Mouse (Mus musculus): ENCODE results near the gene Zscan22.

DNA sequence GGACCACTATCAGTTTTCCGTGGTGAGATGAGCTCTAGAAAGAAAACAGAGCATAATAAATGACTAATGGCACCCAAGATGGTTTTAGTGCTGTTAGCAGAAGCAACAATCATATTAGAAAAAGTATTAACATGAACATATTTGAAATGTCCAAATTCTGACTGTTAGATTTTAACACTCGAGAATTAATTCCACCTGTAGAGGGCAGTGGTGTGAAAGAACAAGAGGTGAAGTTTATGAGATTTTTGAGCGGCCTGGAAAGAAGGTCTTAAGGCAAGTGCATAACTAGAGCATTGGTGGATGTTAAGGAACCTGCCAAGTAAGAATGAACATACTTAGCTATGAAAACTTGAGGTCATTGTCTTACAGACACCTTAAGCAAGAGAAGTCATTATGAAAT, 23.3 kb upstream of the Zscan22 start:
- TF ChIP-seq CTCF (conservative IDR thresholded peaks at IDR 0.05; ENCODE audit: insufficient read depth, insufficient read length, low read depth, low read length) (no peak), POLR2A (IDR thresholded peaks at IDR 0.05; ENCODE audit: low read depth, low read length) (no peak)
